Mouse (Mus musculus): Measurements from ENCODE around the gene Ppargc1a.

Gene Ppargc1a

GRCm38 (mm10) chr5:51497910-51498517, 69.5 kb downstream of the Ppargc1a start:
- peak; percentile 11 for DNase-seq

GRCm38 (mm10) chr5:51495446-51495845, 72.1 kb downstream of the Ppargc1a start:
- no peak for DNase-seq

- DNase-seq, result no peak
Measured at GRCm38 (mm10) chr5:51494358-51494876, 73.1 kb downstream of the Ppargc1a start.

GRCm38 (mm10) chr5:51483768-51484167, 83.8 kb downstream of the Ppargc1a start:
- DNase-seq, result no peak

- DNase-seq, result no peak
Measured at GRCm38 (mm10) chr5:51479859-51480258, 87.7 kb downstream of the Ppargc1a start.

- DNase-seq, result no peak
Measured at GRCm38 (mm10) chr5:51479456-51479855, 88.1 kb downstream of the Ppargc1a start.

- DNase-seq, result no peak
Measured at GRCm38 (mm10) chr5:51478319-51478994, 89.1 kb downstream of the Ppargc1a start.

GRCm38 (mm10) chr5:51477140-51477539, 90.4 kb downstream of the Ppargc1a start:
- DNase-seq, result no peak

GRCm38 (mm10) chr5:51475034-51475541, 92.4 kb downstream of the Ppargc1a start:
- no peak for DNase-seq

GRCm38 (mm10) chr5:51471614-51472013, 95.9 kb downstream of the Ppargc1a start:
- no peak for DNase-seq

- DNase-seq, result no peak
Measured at GRCm38 (mm10) chr5:51466036-51466435, 101.5 kb downstream of the Ppargc1a start.

GRCm38 (mm10) chr5:51452033-51452432, 115.5 kb downstream of the Ppargc1a start:
- no peak for DNase-seq

- no peak for DNase-seq
Measured at GRCm38 (mm10) chr5:51447631-51448030, 119.9 kb downstream of the Ppargc1a start.

GRCm38 (mm10) chr5:51446299-51447090, 121.0 kb downstream of the Ppargc1a start:
- DNase-seq, result no peak

- no peak for DNase-seq
Measured at GRCm38 (mm10) chr5:51445726-51446125, 121.8 kb downstream of the Ppargc1a start.

GRCm38 (mm10) chr5:51439773-51440172, 127.8 kb downstream of the Ppargc1a start:
- no peak for DNase-seq

GRCm38 (mm10) chr5:51433905-51434304, 133.6 kb downstream of the Ppargc1a start:
- DNase-seq, result no peak

GRCm38 (mm10) chr5:51432532-51432931, 135.0 kb downstream of the Ppargc1a start:
- DNase-seq, result no peak

- no peak for DNase-seq
Measured at GRCm38 (mm10) chr5:51432031-51432430, 135.5 kb downstream of the Ppargc1a start.

- no peak for DNase-seq
Measured at GRCm38 (mm10) chr5:51426406-51426805, 141.1 kb downstream of the Ppargc1a start.

GRCm38 (mm10) chr5:51416377-51416776, 151.1 kb downstream of the Ppargc1a start:
- DNase-seq, result no peak

- no peak for DNase-seq
Measured at GRCm38 (mm10) chr5:51415456-51415855, 152.1 kb downstream of the Ppargc1a start.
